Comparison of ENCODE assay signal across 13 mouse cellular contexts in the genomic region with DNA sequence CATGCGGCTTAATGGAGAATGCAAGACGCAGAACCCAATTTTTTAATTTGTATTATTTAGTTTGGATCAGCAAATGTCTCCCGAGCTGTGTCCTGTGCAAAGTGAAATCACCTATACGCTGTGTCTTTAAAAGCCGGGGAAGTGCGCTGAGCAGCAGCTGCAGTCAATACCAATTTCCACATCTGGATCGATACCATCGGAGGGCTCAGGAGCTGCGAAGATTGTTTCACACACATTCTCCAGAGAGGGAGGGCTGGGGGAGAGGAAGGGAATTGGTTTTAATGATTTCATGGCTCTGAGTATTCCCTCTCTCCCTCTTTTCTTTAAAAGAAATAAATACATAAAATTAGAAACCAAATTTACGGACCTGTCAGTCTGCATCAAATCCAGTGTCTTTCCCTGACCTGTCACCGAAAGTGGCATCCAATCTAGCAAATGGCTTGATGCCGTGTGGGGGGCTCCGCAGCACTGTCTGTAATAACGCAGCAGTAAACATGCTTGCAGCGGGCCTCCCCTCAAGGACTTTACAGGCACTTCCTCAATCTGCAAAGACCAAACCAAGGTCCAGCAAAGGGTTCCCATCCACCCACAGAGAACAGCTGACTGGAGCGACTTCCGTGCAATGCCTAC. TPM values are rescaled to one million over a fixed set of nuclear protein-coding genes. Genes with fewer than 3 reads are reported as not detected.
A peak's percentile ranks its signal among the peaks of the same experiment; 100 is the strongest.
DNase-seq lines count a peak whose midpoint lies in the region; ATAC-seq lines count a peak whose summit lies in the region.
"Had no signal": no experiment of that assay in that cellular context is flagged by ENCODE, and none has a peak within 500 bp of the region (broad histone marks: within the 10 kb centered on the region; RNA-seq: fewer than 3 reads in every experiment).

No protein-coding gene starts in this region.

- DNase-seq in heart, adult 11 months: no peak
- no peak for DNase-seq in embryonic facial prominence, embryonic 10.5 days (ENCODE audit: low spot score)
- DNase-seq in forebrain, embryonic 14.5 days (ENCODE audit: low spot score): peak; percentile 15
- no peak for DNase-seq in layer of hippocampus, adult 8-10 months (ENCODE audit: low spot score in 2 of 2)
- DNase-seq: cerebellum, adult 2 months had no signal

- H3K27ac ChIP-seq in heart, embryonic 12.5 days (ENCODE audit: poor library complexity, severe bottlenecking): peak overlapping the region; percentile 97
- peak overlapping the region; percentile 26 for H3K27ac ChIP-seq in embryonic facial prominence, embryonic 10.5 days (replicated peaks)
- H3K27ac ChIP-seq in forebrain, embryonic 14.5 days (ENCODE audit: low read depth, low read length): 0 out of 2 replicates have a peak overlapping the region, but pooled peaks have one; percentile 27
- peak overlapping the region; percentile 75 for H3K27ac ChIP-seq in midbrain, embryonic 12.5 days (replicated peaks)
- H3K27ac ChIP-seq: kidney, embryonic 15.5 days; stomach, embryonic 15.5 days had no signal

- peaks cover 32% of the 10 kb centered on the region for H3K4me1 ChIP-seq in heart, embryonic 12.5 days (replicated peaks)
- H3K4me1 ChIP-seq in embryonic facial prominence, embryonic 10.5 days: peaks cover 41% of the 10 kb centered on the region
- peaks cover 39% of the 10 kb centered on the region for H3K4me1 ChIP-seq in forebrain, embryonic 14.5 days (ENCODE audit: control insufficient read depth, insufficient read depth, low read length)
- peaks cover 46% of the 10 kb centered on the region for H3K4me1 ChIP-seq in midbrain, embryonic 12.5 days

- H3K4me2 ChIP-seq in heart, embryonic 12.5 days: no peak overlapping the region
- no peak overlapping the region for H3K4me2 ChIP-seq in forebrain, embryonic 14.5 days (ENCODE audit: low read length)
- H3K4me2 ChIP-seq in midbrain, embryonic 12.5 days (replicated peaks): no peak overlapping the region
- H3K4me2 ChIP-seq: kidney, embryonic 15.5 days; lung, embryonic 14.5 days; stomach, embryonic 15.5 days had no signal

- H3K9me3 ChIP-seq in heart, embryonic 12.5 days (replicated peaks): no peaks in the 10 kb centered on the region
- no peaks in the 10 kb centered on the region for H3K9me3 ChIP-seq in embryonic facial prominence, embryonic 10.5 days
- H3K9me3 ChIP-seq in forebrain, embryonic 14.5 days (replicated peaks; ENCODE audit: control insufficient read depth, low read length): no peaks in the 10 kb centered on the region
- H3K9me3 ChIP-seq in midbrain, embryonic 12.5 days: no peaks in the 10 kb centered on the region
- H3K9me3 ChIP-seq: kidney, embryonic 15.5 days; stomach, embryonic 15.5 days had no signal

- no peak for ATAC-seq in heart, embryonic 12.5 days (ENCODE audit: insufficient number of reproducible peaks, low FRiP score)
- no peak for ATAC-seq in forebrain, embryonic 14.5 days
- ATAC-seq in midbrain, embryonic 12.5 days (ENCODE audit: low FRiP score, low read depth): no peak
- ATAC-seq in erythroblast, adult 5-6 weeks (replicated peaks; ENCODE audit: low FRiP score, poor library complexity, severe bottlenecking): no peak

- H3K36me3 ChIP-seq in heart, embryonic 12.5 days: no peaks in the 10 kb centered on the region
- H3K36me3 ChIP-seq in embryonic facial prominence, embryonic 10.5 days (replicated peaks): no peaks in the 10 kb centered on the region
- H3K36me3 ChIP-seq in forebrain, embryonic 14.5 days (ENCODE audit: control insufficient read depth, insufficient read depth, low read length): no peaks in the 10 kb centered on the region
- no peaks in the 10 kb centered on the region for H3K36me3 ChIP-seq in midbrain, embryonic 12.5 days
- H3K36me3 ChIP-seq: kidney, embryonic 15.5 days; stomach, embryonic 15.5 days had no signal

- no peak overlapping the region for H3K9ac ChIP-seq in heart, embryonic 12.5 days
- no peak overlapping the region for H3K9ac ChIP-seq in forebrain, embryonic 14.5 days (ENCODE audit: low read length)
- no peak overlapping the region for H3K9ac ChIP-seq in midbrain, embryonic 12.5 days (replicated peaks)
- H3K9ac ChIP-seq: kidney, embryonic 15.5 days; lung, embryonic 14.5 days; stomach, embryonic 15.5 days had no signal

- 87% methylated on average over 17 of the region's 17 CpGs for WGBS in heart, embryonic 12.5 days
- WGBS in embryonic facial prominence, embryonic 10.5 days: 76% methylated on average over 17 of the region's 17 CpGs
- 89% methylated on average over 17 of the region's 17 CpGs for WGBS in forebrain, embryonic 14.5 days
- 75% methylated on average over 17 of the region's 17 CpGs for WGBS in midbrain, embryonic 12.5 days

- H3K27me3 ChIP-seq in heart, embryonic 12.5 days (replicated peaks): no peaks in the 10 kb centered on the region
- no peaks in the 10 kb centered on the region for H3K27me3 ChIP-seq in embryonic facial prominence, embryonic 10.5 days (replicated peaks; ENCODE audit: low read depth, poor library complexity, severe bottlenecking)
- H3K27me3 ChIP-seq in forebrain, embryonic 14.5 days (replicated peaks; ENCODE audit: control insufficient read depth, insufficient read depth, low read length): no peaks in the 10 kb centered on the region
- H3K27me3 ChIP-seq in midbrain, embryonic 12.5 days: no peaks in the 10 kb centered on the region
- H3K27me3 ChIP-seq: CH12.LX; kidney, embryonic 15.5 days; stomach, embryonic 15.5 days had no signal

- no peak overlapping the region for H3K4me3 ChIP-seq in heart, embryonic 12.5 days
- H3K4me3 ChIP-seq in embryonic facial prominence, embryonic 10.5 days: no peak overlapping the region
- no peak overlapping the region for H3K4me3 ChIP-seq in forebrain, embryonic 14.5 days (ENCODE audit: low read depth, low read length)
- no peak overlapping the region for H3K4me3 ChIP-seq in midbrain, embryonic 12.5 days
- H3K4me3 ChIP-seq: erythroblast, embryonic 14.5 days; kidney, embryonic 15.5 days; stomach, embryonic 15.5 days had no signal

RNA-seq across cellular contexts. Expression of gene Pbx1, which starts 43.6 kb away (rescaled TPM):
- 26.2 and 26.3 TPM in 2 replicates for polyA plus RNA-seq in heart, embryonic 12.5 days (2016; fragmentation: Nextera tagmentation; extraction: Ambion mirVana)
- polyA plus RNA-seq in embryonic facial prominence, embryonic 10.5 days (2016; fragmentation: Nextera tagmentation; extraction: Ambion mirVana): 37.2 and 41.6 TPM in 2 replicates
- 66.7 and 76.8 TPM in 2 replicates for polyA plus RNA-seq in forebrain, embryonic 14.5 days (2014; fragmentation: Nextera tagmentation; extraction: Ambion mirVana)
- 73.7 TPM in 2 replicates for polyA plus RNA-seq in midbrain, embryonic 12.5 days (2016; fragmentation: Nextera tagmentation; extraction: Ambion mirVana)
- 100 to 1,000 TPM; 117 to 134 (median 122) TPM for total RNA-seq in layer of hippocampus, adult 8-10 months (2022)
- 5.6 and 6.1 TPM in 2 replicates for total RNA-seq in erythroblast, adult 5-6 weeks (2015; ENCODE audit: low replicate concordance)
- total RNA-seq in erythroblast, adult 5-6 weeks (2017; ENCODE audit: low replicate concordance): 3.2 and 5.2 TPM in 2 replicates
- total RNA-seq: CH12.LX had no signal

Comparison
In these comparisons a context has a peak if more than half of its experiments do, and no peak if none do; other contexts are left out.
1. H3K27ac ChIP-seq: peak in every context shown above with its lines; median percentile 97 in heart, embryonic 12.5 days; 75 in midbrain, embryonic 12.5 days; 27 in forebrain, embryonic 14.5 days; 26 in embryonic facial prominence, embryonic 10.5 days.